Mouse (Mus musculus): ENCODE measurements around the gene Hspb9. TPM values are rescaled to one million over a fixed set of nuclear protein-coding genes. Genes with fewer than 3 reads are reported as not detected.

The Hspb9 gene
- total and polyA plus RNA-seq, 3 experiments: 0.73 to 2.1 TPM; not detected in 1

- DNase-seq (ENCODE audit: low read depth, low spot score): no peak
These were observed 12.9 kb upstream of the Hspb9 start for GRCm38 (mm10) chr11:100700710-100701109.

DNA sequence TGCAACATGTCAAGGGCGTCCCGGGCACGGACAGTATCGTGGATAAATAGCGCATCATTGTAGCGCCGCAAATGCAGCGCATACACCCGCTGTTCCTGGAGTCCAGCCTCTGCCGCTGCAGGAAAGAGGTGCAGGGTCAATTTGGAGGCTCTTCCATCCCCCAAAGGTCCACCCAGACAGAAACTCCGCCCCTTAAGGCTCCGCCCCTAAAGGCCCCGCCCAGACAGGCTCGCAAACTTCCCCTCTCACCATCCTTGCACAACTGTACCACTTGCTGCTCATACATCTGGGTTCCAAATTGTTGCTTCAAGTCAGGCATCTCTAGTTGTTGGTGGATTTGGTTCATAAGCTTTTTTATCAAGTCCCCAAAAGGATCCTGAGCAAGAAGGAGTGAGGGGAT lies 12.3 kb upstream of the Hspb9 start:
- H3K9me3 ChIP-seq (replicated peaks; ENCODE audit: insufficient read depth, low read length): no peaks in the 10 kb centered on the region
- H3K4me1 ChIP-seq (ENCODE audit: control insufficient read depth in 1 of 2, insufficient read depth in 2 of 2, low read length in 2 of 2): peaks cover 3 to 7% of the 10 kb centered on the region in 2 experiments; a peak in 3 of 4 replicates
- H3K27me3 ChIP-seq (ENCODE audit: control insufficient read depth in 1 of 2, insufficient read depth in 2 of 2, low read length in 2 of 2): no peaks in the 10 kb centered on the region
- H3K27ac ChIP-seq (ENCODE audit: control insufficient read depth, low read depth, low read length): no peak overlapping the region
- peaks cover 0 to 12% of the 10 kb centered on the region in 2 experiments; a peak in 2 of 4 replicates for H3K36me3 ChIP-seq (ENCODE audit: control insufficient read depth in 1 of 2, insufficient read depth in 2 of 2, low read length in 2 of 2)
- DNase-seq (ENCODE audit: low read depth, low spot score): peak; percentile 71
- TF ChIP-seq SMC3 (IDR thresholded peaks at IDR 0.05; ENCODE audit: low read depth, low read length) (peak; percentile 12; the same call in 1 of the 2 replicates), HCFC1 (IDR thresholded peaks at IDR 0.05; ENCODE audit: low read depth, low read length) (no peak), ETS1 (IDR thresholded peaks at IDR 0.05; ENCODE audit: low read depth, low read length) (no peak), MYC (IDR thresholded peaks at IDR 0.05; ENCODE audit: low read depth, low read length) (no peak), JUND (IDR thresholded peaks at IDR 0.05; ENCODE audit: low read depth, low read length) (no peak)
- H3K9ac ChIP-seq (ENCODE audit: control insufficient read depth, low read depth, low read length, poor library complexity, severe bottlenecking): no peak overlapping the region
- no peak overlapping the region for H3K4me3 ChIP-seq (ENCODE audit: control insufficient read depth in 1 of 2, insufficient read depth in 1 of 2, low read depth in 2 of 2, low read length in 2 of 2)
- no peaks in the 10 kb centered on the region for H3K79me2 ChIP-seq (ENCODE audit: control insufficient read depth, insufficient read depth, low read length, poor library complexity)

More at GRCm38 (mm10) chr11:100700710-100701109, 12.9 kb upstream of the Hspb9 start:
- H3K79me2 ChIP-seq (ENCODE audit: control insufficient read depth, insufficient read depth, low read length, poor library complexity): no peaks in the 10 kb centered on the region
- H3K27ac ChIP-seq (ENCODE audit: control insufficient read depth, low read depth, low read length): no peak overlapping the region
- H3K4me3 ChIP-seq (ENCODE audit: control insufficient read depth in 1 of 2, insufficient read depth in 1 of 2, low read depth in 2 of 2, low read length in 2 of 2): no peak overlapping the region
- peaks cover 3 to 7% of the 10 kb centered on the region in 2 experiments; a peak in 3 of 4 replicates for H3K4me1 ChIP-seq (ENCODE audit: control insufficient read depth in 1 of 2, insufficient read depth in 2 of 2, low read length in 2 of 2)
- TF ChIP-seq MAX (IDR thresholded peaks at IDR 0.05; ENCODE audit: low read length): no peak
- no peak for TF ChIP-seq RCOR1 (IDR thresholded peaks at IDR 0.05; ENCODE audit: low read depth, low read length)
- no peak for TF ChIP-seq CTCF (IDR thresholded peaks at IDR 0.05 in 2 of 3, conservative IDR thresholded peaks at IDR 0.05 in 1 of 3; ENCODE audit: control insufficient read depth in 1 of 3, insufficient read depth in 1 of 3, low read depth in 2 of 3, low read length in 3 of 3, poor library complexity in 1 of 3, severe bottlenecking in 1 of 3)
- no peak for TF ChIP-seq USF2 (IDR thresholded peaks at IDR 0.05; ENCODE audit: borderline replicate concordance in 1 of 2, insufficient read depth in 1 of 2, low read depth in 1 of 2, low read length in 2 of 2)
- no peak for TF ChIP-seq MYB (IDR thresholded peaks at IDR 0.05; ENCODE audit: low read depth, low read length)
- TF ChIP-seq MEF2A (IDR thresholded peaks at IDR 0.05; ENCODE audit: extremely low read depth, insufficient replicate concordance, low read depth, low read length, poor library complexity, severe bottlenecking): no peak
- H3K27me3 ChIP-seq (ENCODE audit: control insufficient read depth in 1 of 2, insufficient read depth in 2 of 2, low read length in 2 of 2): no peaks in the 10 kb centered on the region
- no peaks in the 10 kb centered on the region for H3K9me3 ChIP-seq (replicated peaks; ENCODE audit: insufficient read depth, low read length)
- peaks cover 0 to 12% of the 10 kb centered on the region in 2 experiments; a peak in 2 of 4 replicates for H3K36me3 ChIP-seq (ENCODE audit: control insufficient read depth in 1 of 2, insufficient read depth in 2 of 2, low read length in 2 of 2)
- H3K9ac ChIP-seq (ENCODE audit: control insufficient read depth, low read depth, low read length, poor library complexity, severe bottlenecking): no peak overlapping the region

- DNase-seq (ENCODE audit: low read depth, low spot score): peak; percentile 96
- Histone ChIP-seq H3K4me1 (ENCODE audit: control insufficient read depth in 1 of 2, insufficient read depth in 2 of 2, low read length in 2 of 2) (peaks cover 3 to 7% of the 10 kb centered on the region in 2 experiments; a peak in 3 of 4 replicates), H3K9me3 (replicated peaks; ENCODE audit: insufficient read depth, low read length) (no peaks in the 10 kb centered on the region), H3K27ac (ENCODE audit: control insufficient read depth, low read depth, low read length) (peak overlapping the region; percentile 63), H3K36me3 (ENCODE audit: control insufficient read depth in 1 of 2, insufficient read depth in 2 of 2, low read length in 2 of 2) (peaks cover 0 to 12% of the 10 kb centered on the region in 2 experiments; a peak in 2 of 4 replicates), H3K4me3 (ENCODE audit: control insufficient read depth in 1 of 2, insufficient read depth in 1 of 2, low read depth in 2 of 2, low read length in 2 of 2) (peak overlapping the region; percentile 73 to 92), H3K9ac (ENCODE audit: control insufficient read depth, low read depth, low read length, poor library complexity, severe bottlenecking) (peak overlapping the region; percentile 74), H3K79me2 (ENCODE audit: control insufficient read depth, insufficient read depth, low read length, poor library complexity) (no peaks in the 10 kb centered on the region), H3K27me3 (ENCODE audit: control insufficient read depth in 1 of 2, insufficient read depth in 2 of 2, low read length in 2 of 2) (no peaks in the 10 kb centered on the region)
- TF ChIP-seq NRF1 (IDR thresholded peaks at IDR 0.05; ENCODE audit: insufficient read depth, low read depth, low read length, poor library complexity, severe bottlenecking) (0 out of 2 replicates have a peak, but pooled peaks have one; percentile 37), ZMIZ1 (IDR thresholded peaks at IDR 0.05; ENCODE audit: low read depth, low read length) (no peak), ETS1 (IDR thresholded peaks at IDR 0.05; ENCODE audit: low read depth, low read length) (peak; percentile 73; the same call in 1 of the 2 replicates), NELFE (IDR thresholded peaks at IDR 0.05; ENCODE audit: low read depth, low read length) (no peak; the same call in none of the 2 replicates), MAZ (IDR thresholded peaks at IDR 0.05; ENCODE audit: low read depth, low read length) (0 out of 2 replicates have a peak, but pooled peaks have one; percentile 50), TBP (IDR thresholded peaks at IDR 0.05; ENCODE audit: low read depth, low read length) (0 out of 2 replicates have a peak, but pooled peaks have one; percentile 36), GATA1 (IDR thresholded peaks at IDR 0.05; ENCODE audit: low read depth, low read length) (no peak), JUND (IDR thresholded peaks at IDR 0.05; ENCODE audit: low read depth, low read length) (peak; percentile 60; the same call in 1 of the 2 replicates), TAL1 (IDR thresholded peaks at IDR 0.05; ENCODE audit: low read length) (no peak), CTCF (IDR thresholded peaks at IDR 0.05 in 2 of 3, conservative IDR thresholded peaks at IDR 0.05 in 1 of 3; ENCODE audit: control insufficient read depth in 1 of 3, insufficient read depth in 1 of 3, low read depth in 2 of 3, low read length in 3 of 3, poor library complexity in 1 of 3, severe bottlenecking in 1 of 3) (peak; percentile 89 to 98 (median 93)), RAD21 (IDR thresholded peaks at IDR 0.05; ENCODE audit: low read depth, low read length) (peak; percentile 95), POLR2A (IDR thresholded peaks at IDR 0.05; ENCODE audit: control insufficient read depth in 1 of 2, insufficient read depth in 1 of 2, low read depth in 1 of 2, low read length in 2 of 2, poor library complexity in 1 of 2) (peak; percentile 35 to 57; a peak in 2 of 4 replicates), ZC3H11A (IDR thresholded peaks at IDR 0.05; ENCODE audit: low read depth, low read length) (peak; percentile 96), MAX (IDR thresholded peaks at IDR 0.05; ENCODE audit: low read length) (peak; percentile 91), ZKSCAN1 (IDR thresholded peaks at IDR 0.05; ENCODE audit: low read depth, low read length) (no peak)
These were observed 11.4 kb upstream of the Hspb9 start for GRCm38 (mm10) chr11:100702081-100702851.
